Mouse (Mus musculus) hindbrain, embryonic 15.5 days (tissue): Measurements from ENCODE around the gene Phc3. TPM values are rescaled to one million over a fixed set of nuclear protein-coding genes. Genes with fewer than 3 reads are reported as not detected.

Experiments
- ATAC-seq: fragments of 200-750 bp; cut with Nextera tagmentation; 2 replicates; pipeline ENCODE4 v1.8.0; 2017; ENCODE audit warnings: low read depth, moderate number of reproducible peaks, moderate TSS enrichment; ENCODE audit not compliant: low FRiP score
- H3K27ac ChIP-seq: fragments of 300-500 bp; sonication (generic); replicated peaks from 2 replicates; pipeline ENCODE4 v1.5.1; 2015; ENCODE audit warnings: mild to moderate bottlenecking, inconsistent platforms
- H3K27me3 ChIP-seq: fragments of 300-500 bp; sonication (generic); 2 replicates; pipeline ENCODE4 v1.6.1; 2015; ENCODE audit warnings: control low read depth, inconsistent platforms
- H3K36me3 ChIP-seq: fragments of 300-500 bp; sonication (generic); 2 replicates; pipeline ENCODE4 v1.6.1; 2015; ENCODE audit warnings: control low read depth, inconsistent platforms
- H3K4me1 ChIP-seq: fragments of 300-500 bp; sonication (generic); replicated peaks from 2 replicates; pipeline ENCODE4 v1.6.1; 2015; ENCODE audit warnings: control low read depth, inconsistent platforms
- H3K4me2 ChIP-seq: fragments of 300-500 bp; sonication (generic); 2 replicates; pipeline ENCODE4 v1.6.1; 2015; ENCODE audit warnings: moderate library complexity, mild to moderate bottlenecking, inconsistent platforms
- H3K4me3 ChIP-seq: fragments of 300-500 bp; sonication (generic); 2 replicates; pipeline ENCODE4 v1.5.1; 2015; ENCODE audit warnings: mild to moderate bottlenecking, inconsistent platforms
- H3K9ac ChIP-seq: fragments of 300-500 bp; sonication (generic); 2 replicates; pipeline ENCODE4 v1.6.1; 2015; ENCODE audit warnings: inconsistent platforms
- H3K9me3 ChIP-seq: fragments of 300-500 bp; sonication (generic); 2 replicates; pipeline ENCODE4 v1.6.1; 2016; ENCODE audit warnings: control low read depth, inconsistent platforms
- WGBS: fragments of 180-500 bp; shearing (Covaris S2); methylation state at CpG from one replicate; pipeline ENCODE4 v1.1.7; 2015; 5-methylcytosine and 5-hydroxymethylcytosine counted together
- polyA plus RNA-seq: library from polyadenylated mRNA; unstranded; fragments of >200 nt; fragmentation: Nextera tagmentation; extraction: Ambion mirVana; gene quantifications from 2 replicates; pipeline ENCODE4 v1.2.1, GENCODE M21; 2015

Phc3 gene
- polyA plus RNA-seq, 1 experiment from 2014 or later, result 7.7 TPM

DNA sequence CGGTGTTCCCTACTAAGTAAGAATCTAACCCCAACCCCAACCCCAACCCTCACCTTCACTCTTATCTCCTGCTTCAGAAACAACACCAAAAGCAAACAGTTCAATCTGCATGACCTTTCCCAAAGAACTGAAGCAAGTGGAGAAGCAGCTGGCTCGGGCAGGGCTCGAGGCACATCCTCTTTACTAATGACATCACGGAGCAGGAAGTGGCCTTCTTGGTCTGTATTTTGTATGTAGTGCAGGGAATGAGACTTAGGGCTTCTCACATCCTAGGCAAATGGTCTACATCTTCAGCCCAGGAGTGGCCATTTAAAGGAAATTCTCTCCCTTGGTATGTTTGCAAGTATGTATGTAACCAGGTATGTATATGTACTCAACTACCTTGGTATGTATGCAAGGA, 52.1 kb downstream of the Phc3 start:
- H3K4me2 ChIP-seq, result no peak overlapping the region
- no peak overlapping the region for H3K4me3 ChIP-seq
- ATAC-seq, result no peak
- no peaks in the 10 kb centered on the region for H3K27me3 ChIP-seq
- peaks cover 55% of the 10 kb centered on the region for H3K36me3 ChIP-seq
- no peak overlapping the region for H3K27ac ChIP-seq
- H3K9me3 ChIP-seq, result no peaks in the 10 kb centered on the region
- H3K4me1 ChIP-seq, result no peaks in the 10 kb centered on the region
- H3K9ac ChIP-seq, result no peak overlapping the region
- 92% methylated on average over 4 of the region's 4 CpGs for WGBS

- Histone ChIP-seq H3K4me2 (no peak overlapping the region), H3K9ac (no peak overlapping the region), H3K36me3 (peaks cover 15% of the 10 kb centered on the region), H3K9me3 (no peaks in the 10 kb centered on the region), H3K27me3 (no peaks in the 10 kb centered on the region), H3K4me1 (no peaks in the 10 kb centered on the region), H3K27ac (no peak overlapping the region), H3K4me3 (no peak overlapping the region)
- WGBS, result 82% methylated on average over 1 of the region's 1 CpGs
- no peak for ATAC-seq
Observed at GRCm38 (mm10) chr3:30904658-30905057, 64.6 kb downstream of the Phc3 start.

- Histone ChIP-seq H3K9ac (no peak overlapping the region), H3K4me3 (no peak overlapping the region), H3K27ac (no peak overlapping the region), H3K27me3 (no peaks in the 10 kb centered on the region), H3K4me1 (no peaks in the 10 kb centered on the region), H3K36me3 (peaks cover 21% of the 10 kb centered on the region; the same call in 1 of the 2 replicates), H3K4me2 (no peak overlapping the region), H3K9me3 (no peaks in the 10 kb centered on the region)
- no peak for ATAC-seq
- WGBS, result 97% methylated on average over 8 of the region's 8 CpGs
Observed at GRCm38 (mm10) chr3:30899407-30899806, 69.8 kb downstream of the Phc3 start.

DNA sequence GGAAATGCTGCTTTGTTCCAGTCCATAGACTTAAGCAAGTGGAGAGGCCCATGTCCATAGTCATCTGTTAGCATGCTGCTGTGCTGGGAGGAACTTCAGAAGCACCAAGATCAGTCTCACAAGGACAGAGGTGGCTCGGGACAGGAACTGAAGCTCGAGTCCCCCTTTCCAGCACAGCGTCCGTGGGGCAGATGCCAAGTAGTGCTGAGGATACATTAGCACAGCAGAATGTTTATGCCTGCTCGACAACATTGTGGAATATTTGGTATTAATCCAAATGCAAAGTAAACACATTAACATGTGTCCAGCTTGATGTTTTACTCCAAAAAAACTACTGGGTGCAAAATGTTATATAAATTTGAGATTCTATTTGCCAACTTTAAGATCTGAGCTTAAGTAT, 72.5 kb downstream of the Phc3 start:
- Histone ChIP-seq H3K27ac (no peak overlapping the region), H3K27me3 (no peaks in the 10 kb centered on the region), H3K4me2 (no peak overlapping the region), H3K4me1 (no peaks in the 10 kb centered on the region), H3K9me3 (no peaks in the 10 kb centered on the region), H3K36me3 (peaks cover 24% of the 10 kb centered on the region; the same call in 1 of the 2 replicates), H3K9ac (no peak overlapping the region), H3K4me3 (no peak overlapping the region)
- WGBS, result 85% methylated on average over 5 of the region's 5 CpGs
- no peak for ATAC-seq

GRCm38 (mm10) chr3:30889014-30889413, 80.2 kb downstream of the Phc3 start:
- Histone ChIP-seq H3K4me2 (no peak overlapping the region), H3K27ac (no peak overlapping the region), H3K36me3 (0 out of 2 replicates have a peak, but pooled peaks cover 2% of the 10 kb centered on the region), H3K4me3 (no peak overlapping the region), H3K27me3 (no peaks in the 10 kb centered on the region), H3K4me1 (no peaks in the 10 kb centered on the region), H3K9me3 (no peaks in the 10 kb centered on the region), H3K9ac (no peak overlapping the region)
- 21% methylated on average over 1 of the region's 1 CpGs for WGBS
- no peak for ATAC-seq

- Histone ChIP-seq H3K27ac (no peak overlapping the region), H3K36me3 (no peaks in the 10 kb centered on the region), H3K27me3 (no peaks in the 10 kb centered on the region), H3K4me1 (no peaks in the 10 kb centered on the region), H3K9ac (no peak overlapping the region), H3K4me2 (no peak overlapping the region), H3K4me3 (no peak overlapping the region), H3K9me3 (no peaks in the 10 kb centered on the region)
- ATAC-seq, result no peak
- 86% methylated on average over 3 of the region's 3 CpGs for WGBS
Observed at GRCm38 (mm10) chr3:30887449-30887848, 81.8 kb downstream of the Phc3 start.

- no peak overlapping the region for H3K9ac ChIP-seq
- ATAC-seq, result no peak
- H3K4me2 ChIP-seq, result no peak overlapping the region
- H3K4me3 ChIP-seq, result no peak overlapping the region
- no peaks in the 10 kb centered on the region for H3K36me3 ChIP-seq
- H3K27me3 ChIP-seq, result no peaks in the 10 kb centered on the region
- H3K4me1 ChIP-seq, result no peaks in the 10 kb centered on the region
- H3K9me3 ChIP-seq, result no peaks in the 10 kb centered on the region
- H3K27ac ChIP-seq, result no peak overlapping the region
- WGBS, result 92% methylated on average over 6 of the region's 6 CpGs
Observed at GRCm38 (mm10) chr3:30876709-30877108, 92.5 kb downstream of the Phc3 start.

DNA sequence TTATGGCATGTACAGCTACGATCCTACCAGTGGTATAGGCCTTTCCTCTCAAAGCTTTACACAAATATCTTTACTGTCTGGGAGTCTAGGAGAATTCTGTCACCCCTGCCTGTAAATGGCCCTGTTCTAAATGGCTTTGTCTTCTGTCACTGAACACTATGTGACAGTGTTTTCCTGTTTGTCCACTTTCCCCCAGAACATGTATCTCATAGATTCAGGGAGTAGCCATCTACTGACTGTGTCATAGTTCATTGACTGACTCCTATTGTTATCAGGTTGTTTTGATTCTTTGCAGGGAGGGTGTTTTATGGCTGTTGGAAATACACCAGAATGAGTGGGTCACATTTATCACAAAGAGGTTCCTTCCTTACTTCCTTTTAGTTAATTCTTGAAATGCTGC, 99.2 kb downstream of the Phc3 start:
- Histone ChIP-seq H3K4me1 (no peaks in the 10 kb centered on the region), H3K4me3 (no peak overlapping the region), H3K9ac (no peak overlapping the region), H3K36me3 (no peaks in the 10 kb centered on the region), H3K4me2 (no peak overlapping the region), H3K27me3 (no peaks in the 10 kb centered on the region), H3K27ac (no peak overlapping the region), H3K9me3 (no peaks in the 10 kb centered on the region)
- 83% methylated on average over 1 of the region's 1 CpGs for WGBS
- no peak for ATAC-seq

DNA sequence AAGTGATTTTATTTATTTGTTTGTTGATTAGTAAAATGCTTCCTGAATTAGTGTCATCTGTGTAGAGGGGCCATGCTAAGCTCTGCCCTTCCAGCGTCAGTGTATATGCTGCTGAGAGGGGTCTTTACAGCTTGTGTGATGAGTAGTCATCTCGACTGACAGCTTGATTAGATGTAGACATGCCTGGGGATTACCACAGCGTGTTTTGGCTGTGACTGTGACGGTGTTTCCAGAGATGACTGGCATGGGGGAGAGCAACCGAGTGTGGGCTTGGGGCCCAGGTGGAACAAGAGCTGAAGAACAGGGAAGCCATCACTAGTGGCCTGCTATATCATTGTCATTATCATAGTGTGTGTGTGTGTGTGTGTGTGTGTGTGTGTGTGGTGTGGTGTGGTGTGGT, 100.6 kb downstream of the Phc3 start:
- no peaks in the 10 kb centered on the region for H3K4me1 ChIP-seq
- no peak overlapping the region for H3K27ac ChIP-seq
- H3K9ac ChIP-seq, result no peak overlapping the region
- H3K27me3 ChIP-seq, result no peaks in the 10 kb centered on the region
- H3K4me2 ChIP-seq, result no peak overlapping the region
- WGBS, result 69% methylated on average over 5 of the region's 5 CpGs
- H3K36me3 ChIP-seq, result no peaks in the 10 kb centered on the region
- H3K4me3 ChIP-seq, result no peak overlapping the region
- H3K9me3 ChIP-seq, result no peaks in the 10 kb centered on the region
- ATAC-seq, result no peak

DNA sequence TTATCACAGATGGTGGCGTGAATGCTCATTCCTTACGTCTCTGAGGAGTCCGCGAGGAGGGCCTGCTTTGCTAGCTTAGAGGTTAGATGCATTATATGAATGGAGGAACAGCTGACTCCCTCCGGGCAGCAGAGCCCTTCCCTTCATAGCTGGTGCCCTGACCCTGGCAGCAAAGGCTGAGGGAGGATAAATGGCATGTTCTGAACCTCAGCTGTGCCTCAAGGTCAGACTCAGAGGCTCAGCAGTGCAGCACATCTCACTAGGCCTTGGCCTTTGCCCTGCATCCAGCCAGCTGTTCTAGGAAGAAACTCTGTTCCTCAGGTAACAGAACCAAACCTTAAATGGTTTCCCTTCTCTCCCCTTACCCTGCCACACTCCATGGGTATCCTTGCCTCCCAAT, 101.0 kb downstream of the Phc3 start:
- Histone ChIP-seq H3K4me3 (no peak overlapping the region), H3K4me1 (no peaks in the 10 kb centered on the region), H3K9me3 (no peaks in the 10 kb centered on the region), H3K27me3 (no peaks in the 10 kb centered on the region), H3K27ac (no peak overlapping the region), H3K36me3 (no peaks in the 10 kb centered on the region), H3K4me2 (no peak overlapping the region), H3K9ac (no peak overlapping the region)
- no peak for ATAC-seq
- WGBS, result 80% methylated on average over 5 of the region's 5 CpGs

DNA sequence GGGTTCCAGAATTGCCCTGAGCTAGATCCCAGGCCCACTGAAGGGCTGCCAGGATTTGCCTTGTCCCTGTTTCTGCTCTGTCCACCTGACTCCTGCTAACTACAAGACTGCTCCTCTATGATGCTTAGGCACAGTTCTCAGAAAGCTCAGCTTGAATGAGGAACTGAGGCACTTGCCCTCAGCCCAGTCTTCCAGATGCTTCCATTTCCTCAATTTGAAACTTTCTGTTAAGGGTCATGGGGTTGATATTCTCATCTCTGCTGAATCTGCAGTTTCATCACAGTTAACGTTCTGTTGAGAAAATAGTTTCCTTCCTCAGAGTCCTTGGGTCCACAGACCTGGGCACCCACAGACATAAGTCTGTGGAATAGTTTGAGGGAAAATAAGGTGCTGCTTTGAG, 104.6 kb downstream of the Phc3 start:
- Histone ChIP-seq H3K9ac (no peak overlapping the region), H3K9me3 (no peaks in the 10 kb centered on the region), H3K36me3 (no peaks in the 10 kb centered on the region), H3K4me3 (no peak overlapping the region), H3K27ac (no peak overlapping the region), H3K4me2 (no peak overlapping the region), H3K4me1 (no peaks in the 10 kb centered on the region), H3K27me3 (no peaks in the 10 kb centered on the region)
- 82% methylated on average over 1 of the region's 1 CpGs for WGBS
- no peak for ATAC-seq

DNA sequence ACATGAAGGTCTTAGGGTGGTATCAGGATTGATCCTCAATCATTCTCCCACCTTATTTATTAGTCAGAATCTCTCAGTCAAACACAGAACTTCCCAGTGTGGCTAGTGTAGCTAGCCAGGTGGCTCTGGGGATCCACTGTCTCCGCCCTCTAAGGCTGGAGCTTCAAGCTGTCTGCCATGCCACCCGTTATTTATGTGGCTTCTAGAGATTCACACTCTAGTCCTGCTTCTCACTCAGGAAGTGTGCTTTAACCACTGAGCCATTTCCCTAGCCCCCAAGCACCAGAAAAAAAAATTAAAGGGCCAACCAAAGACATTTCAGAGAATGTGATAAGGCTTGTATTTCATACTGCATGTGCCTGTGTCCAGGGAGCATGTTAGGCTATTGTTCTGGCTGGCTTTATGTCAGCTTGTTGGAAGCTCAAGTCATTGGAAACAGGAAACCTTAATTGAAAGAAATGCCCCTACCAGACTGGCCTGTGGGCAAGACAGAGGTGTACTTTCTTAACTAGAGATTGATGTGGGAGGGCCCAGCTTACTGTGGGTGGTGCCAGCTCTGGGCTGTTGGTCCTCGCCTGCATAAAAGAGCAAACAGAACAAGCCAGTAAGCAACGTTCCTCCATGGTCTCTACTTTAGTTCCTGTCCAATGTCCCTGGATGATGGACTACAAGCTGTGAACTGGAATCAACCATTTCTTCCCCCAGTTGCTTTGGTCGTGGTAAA, 105.3 kb downstream of the Phc3 start:
- Histone ChIP-seq H3K9ac (no peak overlapping the region), H3K4me3 (no peak overlapping the region), H3K4me2 (no peak overlapping the region), H3K4me1 (no peaks in the 10 kb centered on the region), H3K27me3 (no peaks in the 10 kb centered on the region), H3K9me3 (no peaks in the 10 kb centered on the region), H3K36me3 (no peaks in the 10 kb centered on the region), H3K27ac (no peak overlapping the region)
- 84% methylated on average over 5 of the region's 5 CpGs for whole genome bisulfite sequencing
- ATAC-seq, result no peak

DNA sequence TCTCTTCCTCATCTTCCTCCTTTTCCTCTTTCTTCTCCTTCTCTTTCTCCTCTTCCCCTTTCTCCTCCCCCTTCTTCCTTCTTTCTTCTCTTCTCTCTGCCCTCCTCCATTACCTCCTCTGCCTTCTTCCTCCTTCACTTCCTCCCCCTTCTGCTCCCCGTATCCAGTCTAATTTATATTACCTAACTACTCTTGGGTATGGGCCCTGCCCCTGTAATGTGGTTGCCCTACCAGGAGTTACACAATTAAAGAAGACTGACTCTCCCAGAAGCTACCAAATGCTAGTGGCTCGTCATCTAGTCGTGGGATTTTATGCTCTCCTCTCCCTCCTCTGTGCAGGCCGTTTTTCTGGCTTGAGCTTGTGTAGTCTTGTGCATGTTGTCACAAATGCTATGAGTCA, 108.5 kb downstream of the Phc3 start:
- WGBS, result 86% methylated on average over 4 of the region's 4 CpGs
- Histone ChIP-seq H3K4me2 (no peak overlapping the region), H3K36me3 (no peaks in the 10 kb centered on the region), H3K4me1 (peaks cover 6% of the 10 kb centered on the region), H3K4me3 (no peak overlapping the region), H3K9ac (no peak overlapping the region), H3K27me3 (peaks cover 10% of the 10 kb centered on the region; the same call in 1 of the 2 replicates), H3K9me3 (no peaks in the 10 kb centered on the region), H3K27ac (no peak overlapping the region)
- ATAC-seq, result no peak
